Mouse (Mus musculus) monocyte, adult 2 months (primary cell): ENCODE data around the gene Zfp367.

Experiments
- DNase-seq, 2 experiments: peaks; one replicate each; pipeline ENCODE4 v3.0.0; 2022; ENCODE audit warnings: low spot score in 2 of 2, low read depth in 1 of 2

The Zfp367 gene

GRCm38 (mm10) chr13:64154651-64155050 lies 1.6 kb upstream of the Zfp367 start:
- no peak for DNase-seq

GRCm38 (mm10) chr13:64153751-64154267 lies 807 bp upstream of the Zfp367 start:
- peak in 1 of 2 experiments; percentile 33 for DNase-seq

- DNase-seq: no peak
Observed at GRCm38 (mm10) chr13:64152671-64153082, 325 bp downstream of the Zfp367 start.

DNA sequence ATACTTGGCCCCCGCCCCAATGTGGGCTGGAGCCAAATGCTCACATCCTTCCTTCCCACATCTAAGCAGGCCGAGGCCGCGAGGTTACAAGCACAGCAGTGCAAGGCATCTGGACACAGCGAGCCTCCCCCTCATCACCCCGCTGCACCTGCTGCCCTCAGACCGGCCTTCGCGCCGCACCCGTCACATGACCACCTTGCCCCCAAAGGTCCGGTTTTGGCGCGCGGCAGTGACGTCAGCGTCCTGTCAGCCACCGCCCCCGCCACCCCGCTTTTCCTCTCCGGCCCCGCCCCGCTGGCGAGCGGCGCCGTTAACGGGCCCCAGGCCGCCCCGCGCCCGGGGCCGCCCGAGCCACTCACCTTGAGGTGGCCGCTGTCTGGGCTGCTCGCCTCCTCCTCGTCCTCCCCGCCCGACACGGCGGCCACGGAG lies 747 bp downstream of the Zfp367 start:
- peak; percentile 55 to 80 for DNase-seq

DNA sequence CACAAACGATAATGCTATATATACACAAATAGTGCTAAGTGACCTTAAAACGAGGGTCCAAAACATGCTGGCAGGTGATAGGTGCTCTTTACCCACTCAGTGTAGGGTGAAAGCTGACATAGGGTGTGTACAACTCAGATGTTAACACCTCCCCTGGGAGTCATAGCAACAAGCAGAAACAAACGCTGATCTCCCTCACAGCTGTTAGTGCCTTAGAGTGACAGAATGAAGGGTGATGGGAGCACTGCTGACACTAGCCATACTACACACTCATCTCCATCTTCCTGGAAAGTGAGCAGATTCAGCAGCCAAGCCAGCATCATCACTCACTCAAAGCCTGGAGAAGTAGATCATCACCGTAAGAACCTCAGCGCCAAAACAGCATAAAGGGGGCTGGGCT lies 2.9 kb downstream of the Zfp367 start:
- no peak for DNase-seq

GRCm38 (mm10) chr13:64129616-64130375 lies 23.2 kb downstream of the Zfp367 start:
- peak in 1 of 2 experiments; percentile 7 for DNase-seq

GRCm38 (mm10) chr13:64128858-64129615 lies 24.0 kb downstream of the Zfp367 start, which contains the start of gene Slc35d2:
Gene Slc35d2, minus strand, starts transcription at chr13:64129368.
- DNase-seq: peak in 1 of 2 experiments; percentile 24

GRCm38 (mm10) chr13:64126316-64126715 lies 26.7 kb downstream of the Zfp367 start:
- no peak for DNase-seq

GRCm38 (mm10) chr13:64124886-64125285 lies 28.1 kb downstream of the Zfp367 start:
- no peak for DNase-seq

GRCm38 (mm10) chr13:64123491-64124188 lies 29.4 kb downstream of the Zfp367 start:
- no peak for DNase-seq

DNA sequence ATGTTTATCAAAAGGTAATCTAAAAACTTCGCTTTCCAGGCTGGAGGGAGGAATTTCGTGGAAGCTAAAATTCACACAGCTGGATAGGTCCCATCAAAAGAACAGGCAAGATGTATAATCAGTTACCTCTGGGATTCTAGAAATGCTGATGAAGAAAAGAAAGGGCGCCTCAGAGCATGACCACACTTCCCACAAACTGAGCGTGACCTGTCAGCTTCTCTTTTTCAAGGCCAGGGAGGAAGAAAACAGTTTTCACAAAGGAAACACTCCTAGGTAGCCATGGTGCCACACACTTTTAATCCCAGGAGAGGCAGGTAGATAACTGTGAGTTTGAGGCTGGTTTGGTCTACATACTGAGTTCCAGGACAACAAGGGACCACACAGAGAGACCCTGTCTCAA lies 32.2 kb downstream of the Zfp367 start:
- DNase-seq: no peak

DNA sequence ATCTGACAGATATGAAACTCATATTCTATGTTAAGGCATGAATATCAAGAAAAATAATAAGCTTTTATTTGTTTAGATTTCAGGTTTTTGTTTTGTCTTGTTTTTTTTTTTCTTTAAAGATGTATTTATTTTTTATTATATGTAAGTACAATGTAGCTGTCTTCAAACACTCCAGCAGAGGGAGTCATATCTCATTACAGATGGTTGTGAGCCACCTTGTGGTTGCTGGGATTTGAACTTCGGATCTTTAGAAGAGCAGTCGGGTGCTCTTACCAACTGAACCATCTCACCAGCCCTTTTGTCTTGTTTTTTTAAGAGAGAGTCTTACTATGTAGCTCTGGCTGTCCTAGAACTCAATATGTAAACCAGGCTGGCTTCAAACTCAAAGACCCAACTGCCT lies 35.6 kb downstream of the Zfp367 start:
- no peak for DNase-seq

- no peak for DNase-seq
Observed at GRCm38 (mm10) chr13:64110421-64110820, 42.6 kb downstream of the Zfp367 start.

- no peak for DNase-seq
Observed at GRCm38 (mm10) chr13:64108381-64108850, 44.6 kb downstream of the Zfp367 start.

DNA sequence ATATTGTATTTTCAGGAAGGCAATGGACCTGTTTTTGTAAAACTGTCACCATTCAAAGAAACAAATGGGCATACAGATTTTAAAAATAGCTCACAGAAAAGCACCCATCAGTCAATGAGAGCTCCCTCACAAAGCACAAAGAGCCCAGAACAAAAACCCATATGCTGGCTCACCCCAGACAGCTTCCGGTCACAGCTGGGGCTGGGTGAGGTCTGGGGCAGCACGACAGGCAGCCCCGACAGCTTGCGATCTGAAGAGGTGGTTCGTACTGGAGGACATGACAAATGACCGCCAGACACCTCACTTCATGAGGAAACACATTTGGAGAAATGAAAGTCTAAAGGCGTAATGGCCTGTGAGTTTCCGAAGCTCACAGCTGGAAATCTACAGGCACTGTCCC lies 45.5 kb downstream of the Zfp367 start:
- DNase-seq: no peak

GRCm38 (mm10) chr13:64107105-64107504 lies 45.9 kb downstream of the Zfp367 start:
- DNase-seq: no peak

DNA sequence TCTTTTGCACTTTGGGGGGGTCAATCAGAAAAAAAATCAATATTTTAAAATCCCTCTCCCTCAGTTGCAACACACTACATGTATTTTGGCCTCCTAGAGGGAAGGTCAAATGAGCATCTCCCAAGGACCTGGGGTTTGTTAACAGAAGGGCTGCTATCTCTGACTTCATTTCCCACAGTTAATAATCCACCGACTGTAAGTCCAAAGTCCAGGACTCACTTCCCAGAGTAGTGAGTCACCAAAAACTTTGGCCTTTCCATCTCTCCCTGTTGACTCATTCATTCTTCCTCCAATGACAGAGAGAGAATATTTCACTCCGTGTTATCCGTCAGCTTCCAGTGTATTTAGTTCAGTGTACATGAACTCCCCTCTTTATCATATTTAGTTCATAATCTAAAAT lies 47.3 kb downstream of the Zfp367 start:
- DNase-seq: no peak

GRCm38 (mm10) chr13:64100186-64100585 lies 52.8 kb downstream of the Zfp367 start:
- no peak for DNase-seq

- DNase-seq: no peak
Observed at GRCm38 (mm10) chr13:64098992-64099391, 54.0 kb downstream of the Zfp367 start.

- peak in 1 of 2 experiments; percentile 37 for DNase-seq
Observed at GRCm38 (mm10) chr13:64093341-64093740, 59.7 kb downstream of the Zfp367 start.

GRCm38 (mm10) chr13:64092752-64093151 lies 60.2 kb downstream of the Zfp367 start:
- DNase-seq: no peak
